Mouse (Mus musculus): ENCODE measurements around the gene Zbed4. TPM values are rescaled to one million over a fixed set of nuclear protein-coding genes. Genes with fewer than 3 reads are reported as not detected.

Zbed4 gene
- polyA plus RNA-seq, 1 experiment from 2014 or later, result 3.6 TPM

GRCm38 (mm10) chr15:88819026-88819905 lies 67.8 kb downstream of the Zbed4 start, which contains the start of the genes Alg12 and Creld2:
Alg12 (minus strand) TSS chr15:88819318.
Creld2 (plus strand) TSS chr15:88819646.
- TF ChIP-seq CTCF (IDR thresholded peaks at IDR 0.05; ENCODE audit: low read depth), result 0 out of 2 replicates have a peak, but pooled peaks have one; percentile 1
- peak; percentile 74 for TF ChIP-seq EP300 (IDR thresholded peaks at IDR 0.05; ENCODE audit: low read depth)
- Histone ChIP-seq H3K9ac (replicated peaks) (peak within 1 kb of the TSS; percentile 77), H3K27me3 (ENCODE audit: insufficient read depth, low read length) (no peaks in the 10 kb centered on the region), H3K4me1 (ENCODE audit: insufficient read depth) (peaks cover 18% of the 10 kb centered on the region), H3K4me3 (ENCODE audit: low read depth, low read length) (peak within 1 kb of the TSS; percentile 83), H3K27ac (ENCODE audit: low read depth) (peak within 1 kb of the TSS; percentile 74), H3K4me2 (ENCODE audit: low read depth, low read length) (peak within 1 kb of the TSS; percentile 95), H3K9me3 (ENCODE audit: low read length) (no peaks in the 10 kb centered on the region), H3K36me3 (replicated peaks; ENCODE audit: insufficient read depth, low read length) (peaks cover 21% of the 10 kb centered on the region)
- peak; percentile 99 for DNase-seq
- peak; percentile 98 for ATAC-seq
- under 1% methylated on average over 88 of the region's 88 CpGs for WGBS (ENCODE audit: insufficient replicate concordance)

GRCm38 (mm10) chr15:88819906-88820303 lies 68.4 kb downstream of the Zbed4 start:
- Histone ChIP-seq H3K4me3 (ENCODE audit: low read depth, low read length) (peak overlapping the region; percentile 83), H3K4me2 (ENCODE audit: low read depth, low read length) (peak overlapping the region; percentile 95), H3K27ac (ENCODE audit: low read depth) (peak overlapping the region; percentile 58), H3K9ac (replicated peaks) (peak overlapping the region; percentile 77), H3K4me1 (ENCODE audit: insufficient read depth) (peaks cover 18% of the 10 kb centered on the region), H3K27me3 (ENCODE audit: insufficient read depth, low read length) (no peaks in the 10 kb centered on the region), H3K36me3 (replicated peaks; ENCODE audit: insufficient read depth, low read length) (peaks cover 20% of the 10 kb centered on the region), H3K9me3 (ENCODE audit: low read length) (no peaks in the 10 kb centered on the region)
- DNase-seq (no peak), ATAC-seq (no peak)
- no peak for TF ChIP-seq CTCF (IDR thresholded peaks at IDR 0.05; ENCODE audit: low read depth)
- TF ChIP-seq EP300 (IDR thresholded peaks at IDR 0.05; ENCODE audit: low read depth), result no peak
- WGBS (ENCODE audit: insufficient replicate concordance), result under 1% methylated on average over 23 of the region's 23 CpGs

GRCm38 (mm10) chr15:88821403-88821802 lies 69.9 kb downstream of the Zbed4 start:
- WGBS (ENCODE audit: insufficient replicate concordance), result 76% methylated on average over 7 of the region's 7 CpGs
- Histone ChIP-seq H3K9ac (replicated peaks) (no peak overlapping the region), H3K27ac (ENCODE audit: low read depth) (no peak overlapping the region), H3K4me2 (ENCODE audit: low read depth, low read length) (no peak overlapping the region), H3K4me1 (ENCODE audit: insufficient read depth) (peaks cover 18% of the 10 kb centered on the region), H3K4me3 (ENCODE audit: low read depth, low read length) (no peak overlapping the region), H3K27me3 (ENCODE audit: insufficient read depth, low read length) (no peaks in the 10 kb centered on the region), H3K36me3 (replicated peaks; ENCODE audit: insufficient read depth, low read length) (peaks cover 21% of the 10 kb centered on the region), H3K9me3 (ENCODE audit: low read length) (no peaks in the 10 kb centered on the region)
- DNase-seq (no peak), ATAC-seq (no peak)
- TF ChIP-seq EP300 (IDR thresholded peaks at IDR 0.05; ENCODE audit: low read depth), result no peak
- no peak for TF ChIP-seq CTCF (IDR thresholded peaks at IDR 0.05; ENCODE audit: low read depth)

GRCm38 (mm10) chr15:88822513-88822912 lies 71.1 kb downstream of the Zbed4 start:
- no peak overlapping the region for H3K27ac ChIP-seq (ENCODE audit: low read depth)
- H3K9ac ChIP-seq (replicated peaks), result no peak overlapping the region
- no peak for ATAC-seq
- peaks cover 18% of the 10 kb centered on the region for H3K4me1 ChIP-seq (ENCODE audit: insufficient read depth)
- 91% methylated on average over 7 of the region's 7 CpGs for WGBS (ENCODE audit: insufficient replicate concordance)
- no peaks in the 10 kb centered on the region for H3K9me3 ChIP-seq (ENCODE audit: low read length)
- no peak for DNase-seq
- no peak overlapping the region for H3K4me2 ChIP-seq (ENCODE audit: low read depth, low read length)
- TF ChIP-seq CTCF (IDR thresholded peaks at IDR 0.05; ENCODE audit: low read depth) (no peak), EP300 (IDR thresholded peaks at IDR 0.05; ENCODE audit: low read depth) (no peak)
- no peak overlapping the region for H3K4me3 ChIP-seq (ENCODE audit: low read depth, low read length)
- H3K27me3 ChIP-seq (ENCODE audit: insufficient read depth, low read length), result no peaks in the 10 kb centered on the region
- peaks cover 24% of the 10 kb centered on the region for H3K36me3 ChIP-seq (replicated peaks; ENCODE audit: insufficient read depth, low read length)

GRCm38 (mm10) chr15:88823376-88823775 lies 71.9 kb downstream of the Zbed4 start:
- ATAC-seq (no peak), DNase-seq (no peak)
- Histone ChIP-seq H3K36me3 (replicated peaks; ENCODE audit: insufficient read depth, low read length) (peaks cover 24% of the 10 kb centered on the region), H3K9ac (replicated peaks) (no peak overlapping the region), H3K4me1 (ENCODE audit: insufficient read depth) (peaks cover 16% of the 10 kb centered on the region), H3K4me3 (ENCODE audit: low read depth, low read length) (no peak overlapping the region), H3K27ac (ENCODE audit: low read depth) (no peak overlapping the region), H3K4me2 (ENCODE audit: low read depth, low read length) (no peak overlapping the region), H3K27me3 (ENCODE audit: insufficient read depth, low read length) (no peaks in the 10 kb centered on the region), H3K9me3 (ENCODE audit: low read length) (no peaks in the 10 kb centered on the region)
- TF ChIP-seq CTCF (IDR thresholded peaks at IDR 0.05; ENCODE audit: low read depth), result no peak
- no peak for TF ChIP-seq EP300 (IDR thresholded peaks at IDR 0.05; ENCODE audit: low read depth)
- 84% methylated on average over 5 of the region's 5 CpGs for WGBS (ENCODE audit: insufficient replicate concordance)

- WGBS (ENCODE audit: insufficient replicate concordance), result 83% methylated on average over 6 of the region's 6 CpGs
Observed at GRCm38 (mm10) chr15:88827466-88827865, 76.0 kb downstream of the Zbed4 start.

More at GRCm38 (mm10) chr15:88827466-88827865, 76.0 kb downstream of the Zbed4 start:
- TF ChIP-seq EP300 (IDR thresholded peaks at IDR 0.05; ENCODE audit: low read depth) (no peak), CTCF (IDR thresholded peaks at IDR 0.05; ENCODE audit: low read depth) (no peak)
- Histone ChIP-seq H3K27ac (ENCODE audit: low read depth) (no peak overlapping the region), H3K27me3 (ENCODE audit: insufficient read depth, low read length) (no peaks in the 10 kb centered on the region), H3K4me3 (ENCODE audit: low read depth, low read length) (no peak overlapping the region), H3K9me3 (ENCODE audit: low read length) (no peaks in the 10 kb centered on the region), H3K4me1 (ENCODE audit: insufficient read depth) (peaks cover 14% of the 10 kb centered on the region), H3K4me2 (ENCODE audit: low read depth, low read length) (no peak overlapping the region), H3K9ac (replicated peaks) (no peak overlapping the region), H3K36me3 (replicated peaks; ENCODE audit: insufficient read depth, low read length) (peaks cover 22% of the 10 kb centered on the region)
- no peak for ATAC-seq
- DNase-seq, result no peak
